Mouse (Mus musculus): ENCODE measurements around the gene Cox10. TPM values are rescaled to one million over a fixed set of nuclear protein-coding genes. Genes with fewer than 3 reads are reported as not detected.
A peak's percentile ranks its signal among the peaks of the same experiment; 100 is the strongest.
"Not testable (repeated sequence)": the region's sequence is repeated elsewhere in the genome, so short reads cannot be mapped to it uniquely, and the experiment has no call there.

Cox10 gene
- 28.6 and 33.9 TPM in 2 replicates for polyA plus RNA-seq (2015; fragmentation: Nextera tagmentation; extraction: Ambion mirVana)

- under 1% methylated on average over 45 of the region's 45 CpGs for WGBS
- no peaks in the 10 kb centered on the region for H3K4me1 ChIP-seq (replicated peaks)
- H3K9ac ChIP-seq = peak within 1 kb of the TSS; percentile 85
- peak within 1 kb of the TSS; percentile 81 for H3K4me3 ChIP-seq (replicated peaks)
- H3K4me2 ChIP-seq (replicated peaks) = peak within 1 kb of the TSS; percentile 70
- H3K27me3 ChIP-seq (replicated peaks) = no peaks in the 10 kb centered on the region
- H3K27ac ChIP-seq = peak within 1 kb of the TSS; percentile 96
- H3K36me3 ChIP-seq = no peaks in the 10 kb centered on the region
- peak; percentile 96 for ATAC-seq
- no peaks in the 10 kb centered on the region for H3K9me3 ChIP-seq
Measured at GRCm38 (mm10) chr11:64078956-64079726, at the start of gene Cox10. Gene Cox10 (minus strand): TSS chr11:64079468.

DNA sequence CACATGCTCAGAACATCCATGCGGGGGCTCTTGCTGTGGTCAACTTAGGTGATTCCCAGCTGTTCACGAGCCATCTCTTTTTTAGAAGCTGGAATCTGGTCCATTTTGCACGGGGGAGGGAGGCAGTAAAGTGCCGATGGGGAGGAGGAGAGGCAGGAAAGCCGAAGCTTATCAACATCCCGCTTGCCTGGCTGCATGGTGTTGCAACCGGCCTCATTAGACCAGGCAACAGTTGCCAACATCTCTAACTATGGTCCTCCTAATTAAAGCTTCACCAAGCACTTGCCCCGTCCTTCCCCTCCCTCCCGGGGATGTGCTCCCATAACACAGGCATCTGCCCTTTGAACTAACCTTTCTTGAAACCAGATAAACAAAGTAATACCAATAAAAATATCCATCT, 48.7 kb upstream of the Cox10 start:
- Histone ChIP-seq H3K27me3 (replicated peaks) (no peaks in the 10 kb centered on the region), H3K36me3 (no peaks in the 10 kb centered on the region), H3K4me1 (replicated peaks) (no peaks in the 10 kb centered on the region), H3K9ac (no peak overlapping the region), H3K27ac (no peak overlapping the region), H3K4me2 (replicated peaks) (no peak overlapping the region), H3K4me3 (replicated peaks) (no peak overlapping the region), H3K9me3 (no peaks in the 10 kb centered on the region)
- no peak for ATAC-seq
- WGBS = 46% methylated on average over 9 of the region's 9 CpGs

- WGBS = 51% methylated on average over 2 of the region's 2 CpGs
- no peak overlapping the region for H3K27ac ChIP-seq
- no peaks in the 10 kb centered on the region for H3K9me3 ChIP-seq
Measured at GRCm38 (mm10) chr11:64125471-64125870, 46.2 kb upstream of the Cox10 start.

DNA sequence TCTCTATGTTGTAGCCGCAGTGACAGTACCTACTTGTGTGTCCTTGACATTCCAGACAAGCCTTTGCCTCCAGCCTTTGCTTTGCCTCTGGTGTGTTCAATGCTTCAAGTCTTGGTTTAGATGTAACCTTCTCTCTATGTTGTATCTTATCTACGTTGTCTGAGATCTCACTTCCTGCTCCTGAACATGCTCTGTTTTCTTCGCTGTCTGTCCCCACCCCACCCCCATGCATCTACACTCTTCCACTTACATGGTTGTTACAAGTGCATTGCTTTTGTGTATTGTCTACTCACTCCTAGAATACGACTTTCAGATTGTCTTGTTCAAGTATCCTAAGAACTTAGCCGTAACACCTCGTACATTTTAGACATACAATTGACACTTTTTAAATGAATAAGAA, 43.9 kb upstream of the Cox10 start:
- not testable (repeated sequence) for ATAC-seq, H3K27ac ChIP-seq

More at GRCm38 (mm10) chr11:64125471-64125870, 46.2 kb upstream of the Cox10 start:
- Histone ChIP-seq H3K4me3 (replicated peaks) (no peak overlapping the region), H3K36me3 (no peaks in the 10 kb centered on the region), H3K4me1 (replicated peaks) (no peaks in the 10 kb centered on the region), H3K9ac (no peak overlapping the region), H3K27me3 (replicated peaks) (no peaks in the 10 kb centered on the region), H3K4me2 (replicated peaks) (no peak overlapping the region)
- no peak for ATAC-seq

DNA sequence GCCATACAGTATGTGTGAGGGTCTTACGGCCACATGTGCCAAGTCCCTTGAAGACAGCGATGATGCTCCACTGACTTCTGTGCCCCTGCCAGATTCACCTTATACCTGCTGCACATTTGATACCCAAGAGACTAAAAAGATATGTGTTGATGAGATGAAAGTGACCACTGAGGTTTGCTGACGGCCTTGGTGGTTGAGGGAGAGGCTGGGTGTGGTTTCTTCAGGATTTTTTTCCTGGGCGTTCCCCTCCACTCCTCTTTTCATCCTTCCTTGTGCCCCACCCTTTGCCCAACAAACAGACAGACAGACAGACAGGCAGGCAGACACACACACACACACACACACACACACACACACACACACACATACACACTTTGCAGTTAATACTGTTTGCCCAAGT, 37.4 kb upstream of the Cox10 start:
- Histone ChIP-seq H3K4me3 (replicated peaks) (no peak overlapping the region), H3K36me3 (no peaks in the 10 kb centered on the region), H3K9ac (no peak overlapping the region), H3K4me1 (replicated peaks) (no peaks in the 10 kb centered on the region), H3K27me3 (replicated peaks) (no peaks in the 10 kb centered on the region), H3K4me2 (replicated peaks) (no peak overlapping the region), H3K9me3 (no peaks in the 10 kb centered on the region), H3K27ac (no peak overlapping the region)
- ATAC-seq = no peak
- 74% methylated on average over 4 of the region's 4 CpGs for WGBS

More for the DNA sequence above, 43.9 kb upstream of the Cox10 start:
- WGBS = 81% methylated on average over 6 of the region's 6 CpGs
- not testable (repeated sequence) for H3K4me2 ChIP-seq (replicated peaks); H3K36me3 ChIP-seq; H3K9me3 ChIP-seq; H3K4me1 ChIP-seq (replicated peaks); H3K4me3 ChIP-seq (replicated peaks); H3K9ac ChIP-seq; H3K27me3 ChIP-seq (replicated peaks)

- 76% methylated on average over 2 of the region's 2 CpGs for WGBS
- H3K4me2 ChIP-seq (replicated peaks) = no peak overlapping the region
- H3K27ac ChIP-seq = no peak overlapping the region
- no peaks in the 10 kb centered on the region for H3K36me3 ChIP-seq
- no peaks in the 10 kb centered on the region for H3K9me3 ChIP-seq
- ATAC-seq = no peak
- no peak overlapping the region for H3K4me3 ChIP-seq (replicated peaks)
- no peaks in the 10 kb centered on the region for H3K27me3 ChIP-seq (replicated peaks)
- no peaks in the 10 kb centered on the region for H3K4me1 ChIP-seq (replicated peaks)
- no peak overlapping the region for H3K9ac ChIP-seq
Measured at GRCm38 (mm10) chr11:64115822-64116221, 36.6 kb upstream of the Cox10 start.

- 84% methylated on average over 9 of the region's 9 CpGs for whole genome bisulfite sequencing
- H3K4me1 ChIP-seq (replicated peaks) = no peaks in the 10 kb centered on the region
- no peaks in the 10 kb centered on the region for H3K27me3 ChIP-seq (replicated peaks)
- no peak overlapping the region for H3K4me3 ChIP-seq (replicated peaks)
- H3K9ac ChIP-seq = no peak overlapping the region
- H3K4me2 ChIP-seq (replicated peaks) = no peak overlapping the region
- no peaks in the 10 kb centered on the region for H3K9me3 ChIP-seq
- no peak for ATAC-seq
- no peaks in the 10 kb centered on the region for H3K36me3 ChIP-seq
- no peak overlapping the region for H3K27ac ChIP-seq
Measured at GRCm38 (mm10) chr11:64115101-64115500, 35.8 kb upstream of the Cox10 start.

DNA sequence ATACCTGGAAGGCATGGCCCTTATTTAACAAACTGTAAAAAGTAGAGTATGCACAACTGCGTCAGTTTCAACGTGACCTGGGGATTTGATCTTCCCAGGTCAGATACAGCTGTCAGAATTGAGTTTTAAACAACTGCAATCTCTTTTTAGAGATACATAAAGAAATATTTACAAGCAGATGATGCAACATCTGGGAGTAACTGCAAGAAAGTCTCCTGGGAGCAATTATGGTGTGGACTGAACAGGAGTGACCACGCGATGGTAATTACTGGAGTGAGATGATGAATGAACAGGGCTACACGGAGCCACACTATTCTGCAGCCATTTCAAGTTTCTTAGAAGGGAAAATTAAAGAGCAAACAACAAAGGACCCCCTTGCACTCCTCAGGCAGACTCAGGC, 20.8 kb upstream of the Cox10 start:
- ATAC-seq = no peak
- no peaks in the 10 kb centered on the region for H3K27me3 ChIP-seq (replicated peaks)
- no peak overlapping the region for H3K9ac ChIP-seq
- WGBS = 85% methylated on average over 5 of the region's 5 CpGs
- no peak overlapping the region for H3K27ac ChIP-seq
- no peak overlapping the region for H3K4me2 ChIP-seq (replicated peaks)
- H3K4me1 ChIP-seq (replicated peaks) = no peaks in the 10 kb centered on the region
- H3K36me3 ChIP-seq = no peaks in the 10 kb centered on the region
- no peaks in the 10 kb centered on the region for H3K9me3 ChIP-seq
- no peak overlapping the region for H3K4me3 ChIP-seq (replicated peaks)

GRCm38 (mm10) chr11:64093058-64093457, 13.8 kb upstream of the Cox10 start:
- H3K27ac ChIP-seq = no peak overlapping the region
- no peaks in the 10 kb centered on the region for H3K9me3 ChIP-seq
- ATAC-seq = no peak
- no peak overlapping the region for H3K4me3 ChIP-seq (replicated peaks)
- no peaks in the 10 kb centered on the region for H3K36me3 ChIP-seq
- no peaks in the 10 kb centered on the region for H3K4me1 ChIP-seq (replicated peaks)
- WGBS = 94% methylated on average over 4 of the region's 4 CpGs
- no peak overlapping the region for H3K4me2 ChIP-seq (replicated peaks)
- H3K9ac ChIP-seq = no peak overlapping the region
- H3K27me3 ChIP-seq (replicated peaks) = no peaks in the 10 kb centered on the region

- H3K9me3 ChIP-seq = no peaks in the 10 kb centered on the region
- ATAC-seq = no peak
- WGBS = 66% methylated on average over 7 of the region's 7 CpGs
Measured at GRCm38 (mm10) chr11:64091150-64091549, 11.9 kb upstream of the Cox10 start.

GRCm38 (mm10) chr11:64089682-64090081, 10.4 kb upstream of the Cox10 start:
- H3K9ac ChIP-seq = no peak overlapping the region
- no peak overlapping the region for H3K27ac ChIP-seq
- no peak overlapping the region for H3K4me3 ChIP-seq (replicated peaks)
- H3K4me2 ChIP-seq (replicated peaks) = no peak overlapping the region
- no peaks in the 10 kb centered on the region for H3K36me3 ChIP-seq
- no peaks in the 10 kb centered on the region for H3K27me3 ChIP-seq (replicated peaks)
- 47% methylated on average over 2 of the region's 2 CpGs for WGBS
- no peaks in the 10 kb centered on the region for H3K4me1 ChIP-seq (replicated peaks)
- H3K9me3 ChIP-seq = no peaks in the 10 kb centered on the region
- no peak for ATAC-seq

More at GRCm38 (mm10) chr11:64091150-64091549, 11.9 kb upstream of the Cox10 start:
- H3K4me1 ChIP-seq (replicated peaks) = no peaks in the 10 kb centered on the region
- no peak overlapping the region for H3K9ac ChIP-seq
- no peak overlapping the region for H3K4me2 ChIP-seq (replicated peaks)
- H3K27me3 ChIP-seq (replicated peaks) = no peaks in the 10 kb centered on the region
- H3K4me3 ChIP-seq (replicated peaks) = no peak overlapping the region
- no peak overlapping the region for H3K27ac ChIP-seq
- H3K36me3 ChIP-seq = no peaks in the 10 kb centered on the region

GRCm38 (mm10) chr11:64085888-64086287, 6.6 kb upstream of the Cox10 start:
- Histone ChIP-seq H3K4me3 (replicated peaks) (no peak overlapping the region), H3K36me3 (no peaks in the 10 kb centered on the region), H3K9me3 (no peaks in the 10 kb centered on the region), H3K4me1 (replicated peaks) (no peaks in the 10 kb centered on the region), H3K27me3 (replicated peaks) (no peaks in the 10 kb centered on the region), H3K9ac (no peak overlapping the region), H3K4me2 (replicated peaks) (no peak overlapping the region), H3K27ac (no peak overlapping the region)
- ATAC-seq = no peak
- 79% methylated on average over 5 of the region's 5 CpGs for WGBS

GRCm38 (mm10) chr11:64079727-64080081, 436 bp upstream of the Cox10 start:
- H3K4me2 ChIP-seq (replicated peaks) = peak overlapping the region; percentile 70
- H3K4me1 ChIP-seq (replicated peaks) = no peaks in the 10 kb centered on the region
- no peaks in the 10 kb centered on the region for H3K36me3 ChIP-seq
- H3K4me3 ChIP-seq (replicated peaks) = peak overlapping the region; percentile 81
- no peaks in the 10 kb centered on the region for H3K27me3 ChIP-seq (replicated peaks)
- ATAC-seq = peak; percentile 74
- H3K27ac ChIP-seq = peak overlapping the region; percentile 96
- no peaks in the 10 kb centered on the region for H3K9me3 ChIP-seq
- WGBS = under 1% methylated on average over 8 of the region's 8 CpGs
- H3K9ac ChIP-seq = peak overlapping the region; percentile 85

Measured in intestine, embryonic 15.5 days (tissue).